Mouse (Mus musculus) natural killer cell, adult 2 months (primary cell): ENCODE data around the gene Grhl3.
"Not testable (repeated sequence)": the region's sequence is repeated elsewhere in the genome, so short reads cannot be mapped to it uniquely, and the experiment has no call there.

Experiments used
- DNase-seq, 2 experiments: peaks; one replicate each; pipeline ENCODE4 v3.0.0; 2022; ENCODE audit warnings: low spot score in 2 of 2

Gene Grhl3

GRCm38 (mm10) chr4:135573251-135573808, at the start of gene Grhl3:
Gene Grhl3, minus strand, starts transcription at chr4:135573630.
- peak in 1 of 2 experiments; percentile 20 for DNase-seq

- no peak for DNase-seq
Observed at GRCm38 (mm10) chr4:135622290-135622689, 48.9 kb upstream of the Grhl3 start.

- DNase-seq: no peak
Observed at GRCm38 (mm10) chr4:135620461-135620860, 47.0 kb upstream of the Grhl3 start.

GRCm38 (mm10) chr4:135617783-135618470, 44.5 kb upstream of the Grhl3 start:
- DNase-seq: peak; percentile 29 to 61

GRCm38 (mm10) chr4:135617038-135617437, 43.6 kb upstream of the Grhl3 start:
- DNase-seq: no peak

- not testable (repeated sequence) for DNase-seq
Observed at GRCm38 (mm10) chr4:135615307-135615706, 41.9 kb upstream of the Grhl3 start.

- no peak for DNase-seq
Observed at GRCm38 (mm10) chr4:135609986-135610385, 36.6 kb upstream of the Grhl3 start.

GRCm38 (mm10) chr4:135607979-135608885, 34.8 kb upstream of the Grhl3 start:
- DNase-seq: no peak

GRCm38 (mm10) chr4:135606271-135606670, 32.8 kb upstream of the Grhl3 start:
- DNase-seq: no peak

GRCm38 (mm10) chr4:135601530-135601929, 28.1 kb upstream of the Grhl3 start:
- DNase-seq: no peak

GRCm38 (mm10) chr4:135599497-135600182, 26.2 kb upstream of the Grhl3 start:
- DNase-seq: no peak

GRCm38 (mm10) chr4:135598998-135599397, 25.6 kb upstream of the Grhl3 start:
- no peak for DNase-seq

GRCm38 (mm10) chr4:135597571-135597970, 24.1 kb upstream of the Grhl3 start:
- no peak for DNase-seq

GRCm38 (mm10) chr4:135595943-135596342, 22.5 kb upstream of the Grhl3 start:
- DNase-seq: no peak

- no peak for DNase-seq
Observed at GRCm38 (mm10) chr4:135591610-135592304, 18.3 kb upstream of the Grhl3 start.

- DNase-seq: no peak
Observed at GRCm38 (mm10) chr4:135591086-135591485, 17.7 kb upstream of the Grhl3 start.

GRCm38 (mm10) chr4:135584838-135585237, 11.4 kb upstream of the Grhl3 start:
- no peak for DNase-seq

GRCm38 (mm10) chr4:135581222-135581910, 7.9 kb upstream of the Grhl3 start:
- no peak for DNase-seq

- no peak for DNase-seq
Observed at GRCm38 (mm10) chr4:135579695-135580094, 6.3 kb upstream of the Grhl3 start.

GRCm38 (mm10) chr4:135578490-135578889, 5.1 kb upstream of the Grhl3 start:
- no peak for DNase-seq
